Mouse (Mus musculus) liver, adult 2 months (tissue): ENCODE results near the gene Hecw2. TPM values are rescaled to one million over a fixed set of nuclear protein-coding genes. Genes with fewer than 3 reads are reported as not detected.

Source experiments
- DNase-seq: peaks from one replicate; pipeline ENCODE4 v3.0.0-alpha.2; 2011; ENCODE audit warnings: low read depth, low spot score; ENCODE audit errors: extremely low read depth
- H3K27ac ChIP-seq: fragments of 200-500 bp; replicated peaks from 2 replicates; pipeline ENCODE4 v1.5.1; 2012; ENCODE audit warnings: low read depth, mild to moderate bottlenecking, control low read depth, inconsistent platforms, low read length; ENCODE audit not compliant: insufficient read depth
- H3K27me3 ChIP-seq: fragments of 200-500 bp; 2 replicates; pipeline ENCODE4 v1.6.1; 2012; ENCODE audit warnings: mild to moderate bottlenecking, moderate library complexity, low read length, inconsistent platforms; ENCODE audit not compliant: control insufficient read depth, insufficient read depth
- H3K36me3 ChIP-seq: fragments of 200-500 bp; 2 replicates; pipeline ENCODE4 v1.6.1; 2012; ENCODE audit warnings: low read length, inconsistent platforms; ENCODE audit not compliant: control insufficient read depth, insufficient read depth
- H3K4me1 ChIP-seq: fragments of 200-500 bp; 2 replicates; pipeline ENCODE4 v1.6.1; 2011; ENCODE audit warnings: low read length; ENCODE audit not compliant: control insufficient read depth, insufficient read depth
- H3K4me3 ChIP-seq: fragments of 200-500 bp; 2 replicates; pipeline ENCODE4 v1.5.1; 2011; ENCODE audit warnings: low read depth, mild to moderate bottlenecking, control low read depth, low read length, moderate library complexity; ENCODE audit not compliant: insufficient read depth
- H3K79me2 ChIP-seq: fragments of 200-500 bp; 2 replicates; pipeline ENCODE4 v1.6.1; 2012; ENCODE audit warnings: inconsistent platforms, mild to moderate bottlenecking, low read length, moderate library complexity; ENCODE audit not compliant: control insufficient read depth, insufficient read depth
- H3K9ac ChIP-seq: fragments of 200-500 bp; 2 replicates; pipeline ENCODE4 v1.6.1; 2012; ENCODE audit warnings: low read depth, mild to moderate bottlenecking, control low read depth, inconsistent platforms, low read length
- CTCF ChIP-seq: fragments of 200-500 bp; IDR thresholded peaks from 2 replicates; pipeline ENCODE4 v1.5.1; 2011; ENCODE audit warnings: low read depth, low read length, control low read depth
- POLR2A ChIP-seq: fragments of 200-500 bp; IDR thresholded peaks from 2 replicates; pipeline ENCODE4 v1.6.1; 2011; ENCODE audit warnings: low read length, control low read depth; ENCODE audit not compliant: insufficient read depth; ENCODE audit errors: extremely low read depth
- WGBS: fragments of 180-500 bp; shearing (Covaris S2); methylation state at CpG from one replicate; pipeline ENCODE4 v1.1.7; 2018; 5-methylcytosine and 5-hydroxymethylcytosine counted together
- polyA plus RNA-seq: library from polyadenylated mRNA; depleted of rRNA; stranded (reverse); fragments of >200 nt; gene quantifications from 2 replicates; pipeline ENCODE4 v1.2.3, GENCODE M21; 2012
- total RNA-seq: library from RNA; depleted of rRNA; stranded (reverse); fragments of >200 nt; gene quantifications from 2 replicates; pipeline ENCODE4 v1.2.3, GENCODE M21; 2014

The Hecw2 gene
- total and polyA plus RNA-seq, 2 experiments: 0.38 to 2.9 TPM

DNA sequence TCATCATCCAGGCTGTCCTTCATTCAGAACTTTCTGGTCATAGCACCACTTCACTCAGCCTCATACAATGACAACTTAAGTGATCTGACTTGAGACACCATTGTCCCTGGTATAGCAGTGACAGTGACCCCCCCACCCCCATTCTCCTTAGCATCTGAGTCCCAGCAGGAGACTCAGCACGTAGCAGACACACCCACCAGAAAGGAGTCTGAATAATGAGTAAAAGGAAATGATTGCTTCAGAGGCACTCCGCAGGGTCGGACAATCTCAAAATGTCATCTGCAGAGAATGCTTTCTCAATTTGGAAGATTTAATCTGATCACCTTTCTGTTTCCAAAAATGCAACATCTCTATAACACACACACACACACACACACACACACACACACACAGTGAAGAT lies 253.4 kb downstream of the Hecw2 start:
- Histone ChIP-seq H3K27ac (no peak overlapping the region), H3K79me2 (no peaks in the 10 kb centered on the region), H3K9ac (no peak overlapping the region), H3K4me3 (no peak overlapping the region), H3K27me3 (no peaks in the 10 kb centered on the region), H3K36me3 (no peaks in the 10 kb centered on the region), H3K4me1 (no peaks in the 10 kb centered on the region; the same call in 1 of the 2 replicates)
- 74% methylated on average over 3 of the region's 3 CpGs for WGBS
- TF ChIP-seq CTCF (no peak), POLR2A (no peak)
- DNase-seq: no peak

GRCm38 (mm10) chr1:53940268-53941017 lies 254.5 kb downstream of the Hecw2 start:
- TF ChIP-seq CTCF (no peak), POLR2A (no peak)
- Histone ChIP-seq H3K79me2 (no peaks in the 10 kb centered on the region), H3K9ac (no peak overlapping the region), H3K27me3 (no peaks in the 10 kb centered on the region), H3K4me1 (no peaks in the 10 kb centered on the region; the same call in 1 of the 2 replicates), H3K36me3 (no peaks in the 10 kb centered on the region), H3K4me3 (no peak overlapping the region), H3K27ac (no peak overlapping the region)
- DNase-seq: no peak
- WGBS: 65% methylated on average over 13 of the region's 13 CpGs

DNA sequence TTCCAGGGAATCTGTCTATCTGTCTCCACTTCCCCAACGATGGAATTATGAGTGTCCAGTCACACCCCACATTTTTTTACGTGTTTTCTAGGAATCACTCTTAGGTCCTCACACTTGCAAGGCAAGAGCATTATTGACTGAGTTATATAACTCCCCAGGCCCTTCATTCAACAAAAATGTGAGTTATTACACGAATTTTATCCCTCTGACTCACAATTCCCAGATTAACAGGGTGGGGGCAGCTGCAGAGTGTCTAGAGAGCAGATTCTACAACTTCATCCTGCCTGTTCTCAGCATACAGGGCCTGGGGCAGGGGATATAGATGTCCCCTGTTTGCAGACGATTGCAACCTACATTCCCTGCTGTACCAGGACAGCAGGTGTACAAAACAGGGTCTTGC lies 255.7 kb downstream of the Hecw2 start:
- no peak for DNase-seq
- H3K27ac ChIP-seq: no peak overlapping the region
- H3K79me2 ChIP-seq: no peaks in the 10 kb centered on the region
- WGBS: 56% methylated on average over 4 of the region's 4 CpGs
- no peak overlapping the region for H3K4me3 ChIP-seq
- no peaks in the 10 kb centered on the region for H3K27me3 ChIP-seq
- TF ChIP-seq CTCF: no peak
- TF ChIP-seq POLR2A: no peak
- H3K9ac ChIP-seq: no peak overlapping the region
- no peaks in the 10 kb centered on the region; the same call in 1 of the 2 replicates for H3K4me1 ChIP-seq
- H3K36me3 ChIP-seq: no peaks in the 10 kb centered on the region

GRCm38 (mm10) chr1:53933308-53933707 lies 261.7 kb downstream of the Hecw2 start:
- Histone ChIP-seq H3K27me3 (no peaks in the 10 kb centered on the region), H3K36me3 (no peaks in the 10 kb centered on the region), H3K79me2 (no peaks in the 10 kb centered on the region), H3K4me1 (0 out of 2 replicates have a peak, but pooled peaks cover 1% of the 10 kb centered on the region), H3K27ac (no peak overlapping the region), H3K4me3 (no peak overlapping the region), H3K9ac (no peak overlapping the region)
- TF ChIP-seq POLR2A: no peak
- TF ChIP-seq CTCF: no peak
- WGBS: 49% methylated on average over 2 of the region's 2 CpGs
- no peak for DNase-seq

DNA sequence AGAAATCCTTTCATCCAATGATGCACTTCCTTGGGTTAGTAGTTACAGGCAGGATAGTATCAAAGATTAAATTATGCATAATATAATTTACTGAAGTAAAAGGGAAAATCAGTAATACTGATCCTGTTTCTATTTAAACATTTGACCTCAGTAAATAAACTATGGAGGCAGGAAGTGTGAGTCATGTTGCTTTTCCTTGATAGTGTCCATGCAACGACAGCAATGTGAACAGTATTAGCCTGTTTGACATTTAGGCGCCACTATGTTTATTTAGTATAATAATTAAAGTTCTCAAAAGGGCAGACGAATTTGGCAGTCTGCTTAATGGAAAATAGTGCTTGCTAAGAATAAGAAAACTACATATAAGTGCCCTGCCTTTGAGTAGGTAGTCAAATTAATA lies 263.7 kb downstream of the Hecw2 start:
- 0 out of 2 replicates have a peak, but pooled peaks cover 1% of the 10 kb centered on the region for H3K4me1 ChIP-seq
- 30% methylated on average over 3 of the region's 3 CpGs for WGBS
- H3K79me2 ChIP-seq: no peaks in the 10 kb centered on the region
- no peaks in the 10 kb centered on the region for H3K36me3 ChIP-seq
- H3K27ac ChIP-seq: 0 out of 2 replicates have a peak overlapping the region, but pooled peaks have one; percentile 5
- no peaks in the 10 kb centered on the region for H3K27me3 ChIP-seq
- TF ChIP-seq CTCF (no peak), POLR2A (no peak)
- no peak overlapping the region for H3K9ac ChIP-seq
- peak; percentile 20 for DNase-seq
- no peak overlapping the region for H3K4me3 ChIP-seq

GRCm38 (mm10) chr1:53927605-53928004 lies 267.4 kb downstream of the Hecw2 start:
- Histone ChIP-seq H3K27me3 (no peaks in the 10 kb centered on the region), H3K4me1 (0 out of 2 replicates have a peak, but pooled peaks cover 1% of the 10 kb centered on the region), H3K79me2 (no peaks in the 10 kb centered on the region), H3K36me3 (no peaks in the 10 kb centered on the region), H3K4me3 (no peak overlapping the region), H3K9ac (no peak overlapping the region), H3K27ac (no peak overlapping the region)
- TF ChIP-seq POLR2A (no peak), CTCF (peak; percentile 46)
- DNase-seq: peak; percentile 12
- 31% methylated on average over 4 of the region's 4 CpGs for WGBS
